In genomic region chr6:89296909-89297695, GRCm38 (mm10) we compare ENCODE assay signal across 12 mouse cellular contexts.
DNase-seq lines count a peak whose midpoint lies in the region; ATAC-seq lines count a peak whose summit lies in the region.
"Had no signal": no experiment of that assay in that cellular context is flagged by ENCODE, and none has a peak within 500 bp of the region (broad histone marks: within the 10 kb centered on the region; RNA-seq: fewer than 3 reads in every experiment).

No protein-coding gene starts in this region.

- no peaks in the 10 kb centered on the region for H3K36me3 ChIP-seq in hindbrain, embryonic 14.5 days (replicated peaks; ENCODE audit: control insufficient read depth, insufficient read depth)
- no peaks in the 10 kb centered on the region for H3K36me3 ChIP-seq in hindbrain, embryonic 10.5 days
- H3K36me3 ChIP-seq in midbrain, embryonic 12.5 days: no peaks in the 10 kb centered on the region
- H3K36me3 ChIP-seq in midbrain, embryonic 10.5 days: no peaks in the 10 kb centered on the region
- H3K36me3 ChIP-seq: heart, embryonic 10.5 days; stomach, embryonic 15.5 days had no signal

- no peak for DNase-seq in hindbrain, embryonic 14.5 days (ENCODE audit: low spot score)
- no peak for DNase-seq in hindbrain, embryonic 10.5 days (ENCODE audit: low spot score)
- DNase-seq in midbrain, embryonic 10.5 days (ENCODE audit: low spot score): no peak
- peak; percentile 71 to 76 for DNase-seq in kidney, postnatal 36 days
- no peak for DNase-seq in cerebellum, postnatal 10 days
- DNase-seq: thymus, postnatal 25 days had no signal

- H3K27ac ChIP-seq in hindbrain, embryonic 14.5 days: no peak overlapping the region
- H3K27ac ChIP-seq in hindbrain, embryonic 10.5 days: no peak overlapping the region
- H3K27ac ChIP-seq in midbrain, embryonic 12.5 days (replicated peaks): no peak overlapping the region
- no peak overlapping the region; the same call in 1 of the 2 replicates for H3K27ac ChIP-seq in midbrain, embryonic 10.5 days (replicated peaks)
- H3K27ac ChIP-seq: heart, embryonic 10.5 days; liver, embryonic 14.5 days; stomach, embryonic 15.5 days had no signal

- 57% methylated on average over 15 of the region's 15 CpGs for WGBS in hindbrain, embryonic 14.5 days
- whole genome bisulfite sequencing in hindbrain, embryonic 10.5 days: 68% methylated on average over 15 of the region's 15 CpGs
- WGBS in midbrain, embryonic 12.5 days: 34% methylated on average over 15 of the region's 15 CpGs
- 53% methylated on average over 15 of the region's 15 CpGs for WGBS in midbrain, embryonic 10.5 days

- no peak overlapping the region for H3K4me3 ChIP-seq in hindbrain, embryonic 14.5 days (replicated peaks; ENCODE audit: low read length)
- H3K4me3 ChIP-seq in hindbrain, embryonic 10.5 days: no peak overlapping the region
- H3K4me3 ChIP-seq in midbrain, embryonic 12.5 days: no peak overlapping the region
- H3K4me3 ChIP-seq in midbrain, embryonic 10.5 days: no peak overlapping the region
- H3K4me3 ChIP-seq: heart, embryonic 10.5 days; myocyte; stomach, embryonic 15.5 days had no signal

- no peaks in the 10 kb centered on the region for H3K27me3 ChIP-seq in hindbrain, embryonic 14.5 days (ENCODE audit: control insufficient read depth, insufficient read depth, low read length)
- H3K27me3 ChIP-seq in hindbrain, embryonic 10.5 days (ENCODE audit: insufficient read depth, poor library complexity, severe bottlenecking): 0 out of 2 replicates have a peak, but pooled peaks cover 4% of the 10 kb centered on the region
- peaks cover 38% of the 10 kb centered on the region for H3K27me3 ChIP-seq in midbrain, embryonic 12.5 days
- H3K27me3 ChIP-seq in midbrain, embryonic 10.5 days (ENCODE audit: low read depth, poor library complexity, severe bottlenecking): peaks cover 26% of the 10 kb centered on the region
- H3K27me3 ChIP-seq: stomach, embryonic 15.5 days had no signal

- ATAC-seq in hindbrain, embryonic 14.5 days (ENCODE audit: low FRiP score): 0 out of 2 replicates have a peak, but pooled peaks have one; percentile 17
- ATAC-seq in midbrain, embryonic 12.5 days (ENCODE audit: low FRiP score, low read depth): peak; percentile 72
- ATAC-seq in frontal cortex, adult (ENCODE audit: low TSS enrichment): no peak

- H3K4me1 ChIP-seq in hindbrain, embryonic 14.5 days (replicated peaks; ENCODE audit: control insufficient read depth, insufficient read depth, low read length): no peaks in the 10 kb centered on the region
- H3K4me1 ChIP-seq in hindbrain, embryonic 10.5 days (replicated peaks): peaks cover 25% of the 10 kb centered on the region
- peaks cover 7% of the 10 kb centered on the region for H3K4me1 ChIP-seq in midbrain, embryonic 12.5 days
- peaks cover 14% of the 10 kb centered on the region for H3K4me1 ChIP-seq in midbrain, embryonic 10.5 days
- H3K4me1 ChIP-seq: stomach, embryonic 15.5 days had no signal

- no peak overlapping the region for H3K4me2 ChIP-seq in hindbrain, embryonic 14.5 days (replicated peaks)
- no peak overlapping the region for H3K4me2 ChIP-seq in midbrain, embryonic 12.5 days (replicated peaks)
- H3K4me2 ChIP-seq: stomach, embryonic 15.5 days had no signal

- H3K9ac ChIP-seq in hindbrain, embryonic 14.5 days: no peak overlapping the region
- no peak overlapping the region for H3K9ac ChIP-seq in midbrain, embryonic 12.5 days (replicated peaks)
- H3K9ac ChIP-seq: liver, embryonic 14.5 days; stomach, embryonic 15.5 days had no signal

- no peaks in the 10 kb centered on the region for H3K9me3 ChIP-seq in hindbrain, embryonic 14.5 days (ENCODE audit: control insufficient read depth, low read length)
- H3K9me3 ChIP-seq in hindbrain, embryonic 10.5 days: no peaks in the 10 kb centered on the region
- H3K9me3 ChIP-seq in midbrain, embryonic 12.5 days: no peaks in the 10 kb centered on the region
- H3K9me3 ChIP-seq in midbrain, embryonic 10.5 days (replicated peaks): no peaks in the 10 kb centered on the region
- H3K9me3 ChIP-seq: heart, embryonic 10.5 days; stomach, embryonic 15.5 days had no signal

Comparison
In these comparisons a context has a peak if more than half of its experiments do, and no peak if none do; other contexts are left out.
1. DNase-seq: peak in kidney, postnatal 36 days (2 of 2); none in hindbrain, embryonic 14.5 days (single experiment), hindbrain, embryonic 10.5 days (single experiment), midbrain, embryonic 10.5 days (single experiment) and cerebellum, postnatal 10 days (0 of 2).